Mouse (Mus musculus) T-helper 2 cell (primary cell): ENCODE measurements at regions not wholly inside any gene's neighbourhood (a gene's known extent, or its start where the extent isn't known, plus 50 kb on each side); places are given as distances from the start of the nearest gene placed in this dataset.

Experiments
- in situ Hi-C: fragments of 300-600 bp; cut with MboI, MseI; formaldehyde crosslinking; loops from one replicate; pipeline ENCODE4 v1.15.1; 2025; ENCODE audit warnings: high pct_unique_total_duplicates

- in situ Hi-C loops = no loop called here
Measured at GRCm38 (mm10) chr17:63575316-63576007, 75.6 kb upstream of the Fbxl17 start.

DNA sequence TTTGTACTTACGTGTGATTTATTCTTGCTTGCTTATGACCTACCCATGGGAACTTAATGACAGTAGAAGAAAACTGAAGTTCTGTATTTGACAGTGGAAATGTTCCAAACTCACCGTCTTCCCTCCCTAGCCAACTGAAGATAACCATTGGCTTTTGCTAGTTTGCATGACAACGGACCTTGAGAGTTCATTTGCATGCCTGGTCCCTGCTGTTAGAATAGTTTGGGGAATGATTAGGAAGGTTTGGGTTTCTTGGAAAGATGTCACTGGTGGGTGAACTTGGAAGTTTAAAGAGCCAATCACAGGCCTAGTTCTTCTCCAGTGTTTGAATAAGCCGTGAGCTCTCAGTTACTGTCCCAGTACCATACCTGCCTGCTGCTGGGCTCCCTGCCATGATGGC, 83.1 kb upstream of the Fbxl17 start:
- in situ Hi-C loops = no loop called here

DNA sequence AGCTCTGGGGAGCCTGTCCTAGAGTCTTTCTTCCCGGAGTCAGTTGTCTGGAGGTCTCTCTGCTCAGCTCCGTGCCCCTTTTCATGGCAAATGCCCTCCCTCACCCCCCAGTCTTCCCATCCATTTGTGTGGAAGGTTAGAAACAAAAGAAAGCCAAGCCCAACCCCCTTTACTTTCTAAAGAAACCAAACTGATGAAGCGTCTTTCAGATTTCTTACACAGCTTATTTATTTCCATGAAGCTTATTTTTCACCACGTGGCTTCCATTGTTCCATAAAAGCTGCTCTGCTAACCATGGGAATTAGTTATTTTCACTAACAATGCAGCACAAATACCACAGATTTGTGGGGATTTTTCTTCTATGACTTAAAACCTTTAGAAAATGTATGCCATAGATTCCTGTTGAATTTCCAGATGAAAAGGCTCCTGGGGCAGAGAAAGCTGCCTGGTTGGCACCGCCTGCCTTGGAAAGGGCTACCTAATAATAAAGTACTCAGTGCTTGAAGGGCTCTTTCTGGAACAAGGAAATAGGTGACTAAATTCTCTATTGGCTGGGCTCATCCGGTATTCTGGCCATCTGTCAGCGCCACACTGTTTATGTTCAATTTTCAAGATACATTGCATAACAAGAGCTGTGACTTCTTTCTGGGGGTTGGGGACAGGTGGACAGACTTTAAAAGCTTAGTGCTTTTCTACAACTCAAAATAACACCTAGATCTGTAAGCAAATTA, 107.4 kb upstream of the Fbxl17 start:
- in situ Hi-C loops = no loop called here

- in situ Hi-C loops = no loop called here
Measured at GRCm38 (mm10) chr17:63622726-63623125, 122.9 kb upstream of the Fbxl17 start.

DNA sequence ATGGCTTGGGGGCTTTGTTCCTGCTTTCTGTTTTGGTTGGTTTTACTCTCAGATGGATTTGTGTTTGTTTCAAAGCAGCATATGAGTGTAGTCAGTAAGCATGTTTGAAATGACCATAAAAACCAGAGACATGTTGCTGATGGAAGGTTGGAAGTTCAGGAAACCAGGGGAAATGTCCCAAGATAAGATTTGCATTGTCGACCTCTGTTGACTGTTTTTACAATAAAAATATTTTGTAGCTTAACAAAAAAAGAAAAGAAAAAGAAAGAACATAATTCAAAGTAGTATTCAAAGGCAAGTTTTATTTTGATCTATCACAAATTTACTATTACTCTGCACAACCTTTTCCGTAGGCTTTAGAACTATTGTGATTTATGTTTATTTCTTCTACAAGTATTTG, 137.8 kb upstream of the Fbxl17 start:
- in situ Hi-C loops = no loop called here

DNA sequence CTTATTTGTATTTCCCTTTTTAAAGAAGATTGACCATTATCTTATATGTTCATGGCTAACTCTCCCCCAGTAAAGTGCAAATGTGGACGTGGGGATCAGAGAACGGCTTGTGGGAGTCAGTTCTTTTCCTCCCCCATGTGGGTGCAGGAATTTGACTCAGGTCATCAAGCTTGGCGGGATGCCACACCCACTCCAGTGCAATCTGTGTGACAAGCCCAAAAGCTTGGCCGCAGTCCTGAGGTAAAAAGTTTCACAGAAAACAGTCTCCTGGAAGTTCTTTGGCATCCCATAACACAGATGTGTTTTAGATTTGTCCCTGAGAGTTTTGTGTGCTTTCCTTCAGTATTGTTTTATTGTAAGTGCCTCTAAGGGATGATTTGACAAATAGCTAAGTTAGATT, 144.6 kb upstream of the Fbxl17 start:
- in situ Hi-C loops = no loop called here

GRCm38 (mm10) chr17:63657687-63658086, 157.9 kb upstream of the Fbxl17 start:
- in situ Hi-C loops = no loop called here

DNA sequence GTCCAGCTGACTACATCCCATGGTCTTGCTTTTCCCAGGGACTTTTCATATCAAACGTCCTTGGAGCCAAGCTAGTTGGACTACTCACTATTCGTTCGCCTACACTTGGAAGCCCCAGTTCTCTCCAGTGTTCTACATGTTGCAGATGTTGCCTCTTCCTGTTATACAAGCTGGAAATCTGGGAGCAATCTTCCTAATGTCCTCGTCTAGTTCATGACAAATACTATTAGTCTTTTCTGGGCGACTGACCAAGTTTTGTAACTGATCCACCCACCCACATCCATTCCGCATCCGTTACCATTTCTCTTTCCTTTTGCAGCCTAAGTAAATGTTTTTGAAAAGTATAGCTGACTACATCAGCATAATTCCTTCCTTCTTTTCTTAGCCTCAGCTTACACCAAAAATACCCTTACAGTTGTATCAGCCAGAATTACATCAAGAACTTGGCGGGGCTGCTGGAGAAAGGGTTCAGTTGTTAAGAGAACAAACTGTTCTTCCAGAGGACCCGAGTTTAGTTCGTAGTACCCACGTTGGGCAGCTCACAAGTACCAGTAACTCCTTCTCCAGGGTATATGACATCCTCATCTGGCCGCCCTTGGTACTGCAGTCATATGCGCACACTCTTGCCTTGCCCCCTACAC, 161.1 kb upstream of the Fbxl17 start:
- in situ Hi-C loops = no loop called here

DNA sequence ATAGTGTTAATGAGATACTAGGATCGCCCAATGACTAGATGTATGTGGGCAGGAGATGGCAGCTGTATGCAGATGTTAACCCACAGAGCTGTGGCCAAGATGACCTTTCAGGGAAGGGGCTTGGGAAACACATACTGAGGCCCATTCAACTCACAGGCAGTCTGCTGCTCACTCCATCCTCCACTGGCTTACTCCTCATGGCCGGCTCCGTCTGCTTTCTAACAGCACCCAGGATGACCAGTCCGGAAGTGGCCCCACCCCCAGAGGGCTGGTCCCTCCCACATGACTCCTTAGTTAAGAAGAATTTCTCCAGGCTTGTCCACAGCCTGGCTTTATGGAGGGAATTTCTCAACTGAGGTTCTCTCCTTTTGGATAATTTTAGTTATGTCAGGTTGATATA, 161.8 kb upstream of the Fbxl17 start:
- in situ Hi-C loops = no loop called here

DNA sequence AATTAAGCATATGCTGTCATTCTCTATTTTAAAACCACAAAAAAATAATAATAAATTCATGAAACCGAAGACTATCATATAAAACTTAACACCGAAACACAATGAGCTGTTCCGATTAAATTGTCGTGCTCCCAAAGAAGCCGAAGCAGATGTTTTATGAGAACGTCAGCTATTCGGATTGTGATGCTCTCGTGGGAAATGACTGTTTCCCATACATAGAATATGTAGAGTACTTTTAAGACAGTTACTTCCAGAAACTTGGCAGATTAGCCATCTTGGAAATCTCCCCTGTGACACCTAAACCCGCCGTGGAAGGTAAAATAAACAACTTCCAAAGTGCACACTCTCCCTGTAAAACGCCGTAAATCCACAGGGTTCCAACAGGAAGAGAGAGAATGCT, 162.4 kb upstream of the Fbxl17 start:
- in situ Hi-C loops = no loop called here

GRCm38 (mm10) chr17:63676791-63677190, 177.0 kb upstream of the Fbxl17 start:
- in situ Hi-C loops = no loop called here

DNA sequence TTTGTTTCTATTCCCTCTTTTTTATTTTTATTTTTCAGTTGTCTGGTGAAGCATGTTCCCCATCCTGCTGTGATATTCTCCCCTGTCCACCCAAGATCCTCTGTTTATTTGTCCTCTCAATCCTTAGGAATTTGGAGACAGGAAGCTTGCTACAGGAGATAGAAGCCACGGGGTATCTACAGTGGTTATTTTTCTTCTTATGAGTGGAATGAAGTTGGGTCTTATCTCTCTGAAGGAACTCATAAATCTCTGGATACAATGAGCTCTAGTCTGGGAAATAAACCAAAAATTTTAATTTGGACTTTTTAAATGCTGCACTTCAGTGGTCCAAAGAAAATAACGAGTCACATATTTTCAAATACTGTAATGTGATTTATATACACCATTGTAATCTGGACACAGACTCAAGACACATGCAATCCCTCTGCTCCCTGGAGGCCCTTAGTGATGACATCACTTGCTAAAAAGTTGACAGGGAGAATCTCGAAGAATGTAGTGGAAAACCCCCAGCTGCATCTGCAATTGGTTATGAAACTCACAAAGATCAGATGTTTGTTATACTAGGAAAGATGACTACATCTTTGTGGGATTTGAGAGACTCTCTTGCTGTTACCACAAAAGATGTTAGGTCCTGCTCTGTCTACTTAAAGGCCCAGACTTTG, 178.3 kb upstream of the Fbxl17 start:
- in situ Hi-C loops = no loop called here

- in situ Hi-C loops = no loop called here
Measured at GRCm38 (mm10) chr17:63680479-63680878, 180.7 kb upstream of the Fbxl17 start.

DNA sequence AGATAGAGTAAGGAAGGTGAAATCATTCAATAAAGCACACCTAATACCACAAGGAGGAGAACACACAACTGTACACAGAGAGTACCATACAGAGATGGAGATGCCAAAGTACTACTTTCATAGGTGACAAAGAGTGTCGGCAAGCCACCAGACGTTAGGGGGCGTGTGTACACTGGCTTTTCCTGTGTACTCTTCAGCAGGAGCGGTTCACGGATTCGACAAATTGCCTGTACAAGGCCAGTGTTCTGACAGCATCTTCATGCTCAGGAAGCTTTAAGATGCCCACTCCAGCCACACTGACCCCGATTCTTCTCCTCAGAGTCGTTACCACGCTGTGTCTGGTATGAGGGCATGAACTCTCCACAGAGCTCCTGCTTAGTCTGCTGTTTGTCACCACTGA, 179.5 kb upstream of the Fer start:
- in situ Hi-C loops = no loop called here

- in situ Hi-C loops = no loop called here
Measured at GRCm38 (mm10) chr17:63684026-63684425, 178.8 kb upstream of the Fer start.

DNA sequence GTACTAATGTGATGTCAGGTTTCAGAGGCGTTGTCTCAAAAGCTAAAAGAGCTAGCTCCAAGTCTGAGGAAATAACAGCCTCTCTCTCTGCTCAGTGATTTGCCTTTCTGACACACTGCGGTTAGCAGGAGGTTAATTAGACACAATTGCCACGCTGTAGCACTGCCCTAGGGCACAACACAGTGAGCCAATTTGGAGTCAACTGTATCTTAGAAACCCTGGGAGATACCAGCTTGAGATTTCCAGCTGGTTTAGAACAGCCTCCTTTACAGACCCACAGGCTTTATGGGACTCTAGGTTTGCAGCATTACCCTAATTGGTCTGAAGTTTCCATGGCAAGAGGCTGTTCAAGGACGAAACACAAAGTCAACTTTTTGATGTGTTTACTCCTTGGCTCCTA, 176.9 kb upstream of the Fer start:
- in situ Hi-C loops = no loop called here

DNA sequence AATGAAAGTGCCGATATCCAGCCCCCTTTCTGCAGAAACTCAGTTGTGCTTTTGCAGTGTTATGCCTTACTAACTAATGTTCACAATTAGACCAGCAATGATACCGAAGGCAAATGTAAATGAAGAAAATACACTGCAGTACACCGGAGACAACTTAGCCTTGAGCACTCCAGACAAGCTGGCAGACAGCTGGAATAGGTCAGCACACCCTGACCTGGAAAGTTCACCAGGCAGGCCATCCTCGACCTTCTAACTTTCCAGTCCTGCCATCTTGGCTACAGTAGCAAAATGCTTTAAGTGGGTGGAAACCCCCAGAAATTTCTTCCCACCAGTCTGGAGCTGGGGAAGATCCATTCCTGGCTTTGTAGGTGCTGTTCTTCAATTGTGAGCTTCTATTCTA, 176.5 kb upstream of the Fer start:
- in situ Hi-C loops = no loop called here

GRCm38 (mm10) chr17:63689291-63689690, 173.6 kb upstream of the Fer start:
- in situ Hi-C loops = no loop called here

- in situ Hi-C loops = no loop called here
Measured at GRCm38 (mm10) chr17:63690829-63691689, 171.8 kb upstream of the Fer start.

GRCm38 (mm10) chr17:63691690-63691968, 171.2 kb upstream of the Fer start:
- in situ Hi-C loops = no loop called here

DNA sequence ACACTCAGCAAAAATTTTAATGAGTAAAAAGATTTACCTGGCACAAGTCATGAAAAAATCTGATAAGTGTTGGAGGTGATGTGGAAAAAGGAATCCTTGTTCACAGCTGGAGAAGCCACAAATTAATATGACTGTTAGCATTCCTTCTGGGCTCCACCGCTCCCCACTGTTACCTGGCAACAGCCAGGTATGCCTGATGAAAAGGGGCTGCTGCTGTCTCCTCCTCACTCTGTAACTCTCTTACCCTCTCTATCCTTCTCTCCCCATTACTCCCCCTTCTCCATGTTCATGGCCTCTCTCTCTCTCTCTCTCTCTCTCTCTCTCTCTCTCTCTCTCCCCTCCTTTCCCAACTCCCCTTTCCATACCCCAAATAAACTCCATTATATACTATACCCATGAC, 169.6 kb upstream of the Fer start:
- in situ Hi-C loops = no loop called here

DNA sequence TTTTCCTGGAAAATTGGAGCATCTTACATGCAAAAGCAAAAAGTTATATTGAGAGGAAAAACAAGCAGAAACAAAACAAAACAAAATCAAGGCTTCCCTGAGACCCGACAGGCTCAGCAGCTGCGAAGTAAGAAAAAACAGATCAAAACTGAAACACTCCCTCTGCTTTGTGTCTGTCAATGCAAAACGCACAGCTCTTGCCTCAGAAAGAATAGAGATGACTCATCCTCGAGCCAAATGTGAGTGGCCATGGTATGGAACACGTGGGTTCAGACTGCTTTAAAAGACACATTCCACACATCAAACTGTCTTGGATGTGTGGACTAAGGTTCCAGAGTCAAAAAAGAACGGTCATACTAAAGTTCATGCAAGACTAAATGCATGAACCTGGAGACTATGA, 163.3 kb upstream of the Fer start:
- in situ Hi-C loops = no loop called here
